Mouse (Mus musculus): ENCODE measurements around the gene Apc2.
"Not testable (repeated sequence)": the region's sequence is repeated elsewhere in the genome, so short reads cannot be mapped to it uniquely, and the experiment has no call there.

Gene Apc2

GRCm38 (mm10) chr10:80343425-80343895, 47.7 kb downstream of the Apc2 start:
- DNase-seq (ENCODE audit: low spot score) = no peak

GRCm38 (mm10) chr10:80344131-80344661, 48.4 kb downstream of the Apc2 start:
- no peak for DNase-seq (ENCODE audit: low spot score)

GRCm38 (mm10) chr10:80345122-80345521, 49.3 kb downstream of the Apc2 start:
- DNase-seq (ENCODE audit: low spot score) = no peak

GRCm38 (mm10) chr10:80345929-80346328, 50.2 kb downstream of the Apc2 start:
- DNase-seq (ENCODE audit: low spot score) = not testable (repeated sequence)

GRCm38 (mm10) chr10:80347514-80347967, 51.8 kb downstream of the Apc2 start:
- DNase-seq (ENCODE audit: low spot score) = no peak

GRCm38 (mm10) chr10:80348244-80348781, 52.5 kb downstream of the Apc2 start, which contains the start of gene Adamtsl5:
Adamtsl5 (minus strand) TSS chr10:80348412.
- peak; percentile 75 for DNase-seq (ENCODE audit: low spot score)

GRCm38 (mm10) chr10:80348981-80349380, 53.2 kb downstream of the Apc2 start:
- no peak for DNase-seq (ENCODE audit: low spot score)

GRCm38 (mm10) chr10:80350292-80350691, 54.5 kb downstream of the Apc2 start:
- DNase-seq (ENCODE audit: low spot score) = peak; percentile 74

GRCm38 (mm10) chr10:80351896-80352295, 56.1 kb downstream of the Apc2 start:
- no peak for DNase-seq (ENCODE audit: low spot score)

- no peak for DNase-seq (ENCODE audit: low spot score)
Measured at GRCm38 (mm10) chr10:80352727-80353126, 57.0 kb downstream of the Apc2 start.

- DNase-seq (ENCODE audit: low spot score) = no peak
Measured at GRCm38 (mm10) chr10:80355431-80355830, 59.7 kb downstream of the Apc2 start.

GRCm38 (mm10) chr10:80356001-80356682, 60.4 kb downstream of the Apc2 start, which contains the start of gene Plk5:
Plk5 (plus strand) TSS chr10:80356459.
- DNase-seq (ENCODE audit: low spot score) = no peak

- DNase-seq (ENCODE audit: low spot score) = no peak
Measured at GRCm38 (mm10) chr10:80356737-80357136, 61.0 kb downstream of the Apc2 start.

GRCm38 (mm10) chr10:80357336-80357735, 61.6 kb downstream of the Apc2 start:
- no peak for DNase-seq (ENCODE audit: low spot score)

GRCm38 (mm10) chr10:80357994-80358639, 62.3 kb downstream of the Apc2 start:
- no peak for DNase-seq (ENCODE audit: low spot score)

- no peak for DNase-seq (ENCODE audit: low spot score)
Measured at GRCm38 (mm10) chr10:80363734-80364133, 68.0 kb downstream of the Apc2 start.

GRCm38 (mm10) chr10:80365736-80366135, 70.0 kb downstream of the Apc2 start:
- no peak for DNase-seq (ENCODE audit: low spot score)

All from T-cell, adult 2 months (primary cell).